Mouse (Mus musculus) cerebellum, adult 11 months (tissue): Measurements from ENCODE around the gene Neurog1.

Source experiments
- DNase-seq: peaks from one replicate; pipeline ENCODE4 v3.0.0; 2022

The Neurog1 gene

DNA sequence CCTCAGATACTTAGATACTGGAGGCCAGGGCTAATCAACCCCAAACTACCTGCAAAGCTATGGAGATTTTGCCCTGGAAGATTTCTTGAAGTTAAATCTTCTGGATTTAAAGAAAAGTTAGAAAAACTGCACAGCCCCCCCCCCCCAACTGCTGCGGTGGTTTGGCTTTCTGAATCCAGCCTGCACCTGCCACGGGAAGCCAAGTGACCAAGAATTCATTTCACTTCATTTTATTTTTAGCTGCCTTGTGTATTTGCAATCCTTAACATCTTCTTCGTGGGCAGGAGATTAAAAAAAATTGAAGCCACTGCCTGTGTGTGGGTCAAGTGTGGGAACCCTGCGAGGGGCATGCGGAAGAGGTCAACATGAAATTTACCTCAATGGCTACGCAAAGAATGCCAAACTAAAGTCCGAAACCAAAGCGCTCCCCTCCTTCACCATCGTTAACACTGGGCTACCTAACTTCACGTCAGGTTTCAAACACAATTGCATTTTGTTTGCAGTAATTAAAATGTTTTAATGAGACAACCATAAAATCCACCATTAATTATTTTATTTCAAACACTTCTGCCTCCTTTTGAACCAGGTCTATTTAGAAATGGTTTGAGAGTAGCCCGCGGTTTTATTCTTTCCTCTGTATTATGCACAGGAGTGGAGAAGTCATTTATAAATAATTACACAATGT lies 5.6 kb upstream of the Neurog1 start:
- DNase-seq = no peak

DNA sequence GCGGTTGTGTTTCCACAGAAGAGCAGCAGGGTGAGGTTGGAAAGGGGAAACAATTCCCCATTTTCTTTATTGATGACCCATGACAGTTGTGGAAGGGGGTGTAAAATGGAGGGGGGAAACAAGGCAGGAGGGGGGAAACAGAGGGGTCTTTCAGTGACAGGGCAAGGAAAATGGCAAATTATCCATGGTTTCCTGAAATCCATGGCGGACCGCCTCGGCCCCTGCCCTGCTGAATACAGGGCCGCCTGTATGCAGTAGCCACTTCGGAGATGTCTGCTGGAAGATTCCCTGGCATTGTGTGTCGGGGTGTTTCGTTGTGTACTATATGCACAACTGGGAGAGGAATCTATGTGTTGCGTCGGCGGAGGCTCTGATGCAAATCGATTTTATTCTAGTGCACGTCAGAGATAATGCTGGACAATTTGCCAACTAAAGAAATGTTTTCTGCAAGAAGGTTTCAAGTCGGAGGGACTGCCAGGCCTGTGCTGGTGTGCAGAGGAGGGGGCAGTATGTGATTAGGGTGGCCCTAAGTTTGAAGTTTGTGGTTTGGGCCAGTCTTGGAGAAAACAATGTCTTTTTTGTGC lies 4.8 kb upstream of the Neurog1 start:
- no peak for DNase-seq

DNA sequence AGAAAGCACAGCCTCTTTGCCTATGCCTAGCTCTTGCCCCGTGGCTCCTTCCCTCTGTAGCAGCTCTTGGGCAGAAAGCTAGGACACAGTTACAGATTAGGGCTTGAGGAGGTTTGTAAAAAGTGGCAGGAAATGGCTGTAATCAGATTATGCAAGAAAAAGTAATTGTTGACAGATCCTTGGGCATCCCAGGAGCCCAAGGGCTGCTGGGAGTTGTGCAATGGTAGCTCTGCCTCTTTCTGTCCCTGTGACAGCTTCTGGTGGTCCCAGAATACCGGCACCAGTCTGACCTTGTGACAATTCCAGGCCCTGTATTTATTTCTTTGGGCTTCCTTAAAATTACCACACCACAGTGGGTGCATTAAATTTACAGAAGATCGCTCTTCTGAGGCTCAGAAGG lies 1.4 kb upstream of the Neurog1 start:
- DNase-seq = no peak

DNA sequence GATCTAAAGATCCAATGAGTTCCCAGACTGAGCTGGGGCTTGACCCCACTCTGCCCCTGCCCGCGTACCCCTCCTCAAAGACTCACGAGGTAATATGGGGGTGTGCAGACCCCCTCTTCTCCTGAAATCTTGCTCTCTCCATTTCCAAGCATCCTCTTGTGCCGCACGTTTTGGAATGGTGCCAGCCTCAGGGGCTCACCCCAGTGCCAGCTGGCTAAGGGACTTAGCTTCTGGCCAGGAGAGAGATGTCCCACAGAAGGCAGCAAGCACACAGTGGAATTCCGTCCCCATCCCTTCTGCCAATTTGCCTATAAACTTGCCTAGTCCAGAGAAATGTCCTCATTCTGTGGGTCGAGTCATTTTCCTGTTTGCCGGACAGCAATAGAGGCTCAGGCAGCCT lies 820 bp upstream of the Neurog1 start:
- DNase-seq = no peak

DNA sequence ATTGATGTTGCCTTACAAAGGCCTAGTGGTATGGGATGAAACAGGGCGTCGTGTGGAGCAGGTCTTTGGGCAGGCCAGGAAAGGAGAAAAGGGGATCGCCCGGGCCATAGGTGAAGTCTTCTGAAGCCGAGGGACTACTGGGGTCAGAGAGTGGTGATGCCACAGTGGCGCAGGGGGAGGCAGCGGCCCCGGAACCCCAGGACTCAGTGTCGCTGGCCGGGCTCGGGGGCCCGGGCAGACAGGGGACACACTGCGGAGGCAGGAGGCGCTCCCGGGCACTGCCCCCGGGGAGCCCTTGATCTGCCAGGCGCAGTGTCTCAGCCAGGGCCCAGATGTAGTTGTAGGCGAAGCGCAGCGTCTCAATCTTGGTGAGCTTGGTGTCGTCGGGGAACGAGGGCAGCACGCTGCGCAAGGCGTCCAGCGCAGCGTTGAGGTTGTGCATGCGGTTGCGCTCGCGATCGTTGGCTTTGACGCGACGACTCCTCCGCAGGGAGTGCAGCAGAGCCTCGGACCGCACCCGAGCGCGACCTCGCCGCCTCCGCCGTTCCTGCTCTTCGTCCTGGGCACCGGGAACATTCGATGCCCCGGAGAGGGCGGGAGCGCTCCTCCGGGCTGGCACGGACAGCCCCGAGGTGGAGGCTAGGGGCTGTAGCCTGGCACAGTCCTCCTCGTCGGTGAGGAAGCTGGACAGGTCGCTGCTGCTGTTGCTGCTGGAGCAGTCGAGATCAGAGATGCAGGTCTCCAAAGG lies 613 bp downstream of the Neurog1 start:
- DNase-seq = no peak

DNA sequence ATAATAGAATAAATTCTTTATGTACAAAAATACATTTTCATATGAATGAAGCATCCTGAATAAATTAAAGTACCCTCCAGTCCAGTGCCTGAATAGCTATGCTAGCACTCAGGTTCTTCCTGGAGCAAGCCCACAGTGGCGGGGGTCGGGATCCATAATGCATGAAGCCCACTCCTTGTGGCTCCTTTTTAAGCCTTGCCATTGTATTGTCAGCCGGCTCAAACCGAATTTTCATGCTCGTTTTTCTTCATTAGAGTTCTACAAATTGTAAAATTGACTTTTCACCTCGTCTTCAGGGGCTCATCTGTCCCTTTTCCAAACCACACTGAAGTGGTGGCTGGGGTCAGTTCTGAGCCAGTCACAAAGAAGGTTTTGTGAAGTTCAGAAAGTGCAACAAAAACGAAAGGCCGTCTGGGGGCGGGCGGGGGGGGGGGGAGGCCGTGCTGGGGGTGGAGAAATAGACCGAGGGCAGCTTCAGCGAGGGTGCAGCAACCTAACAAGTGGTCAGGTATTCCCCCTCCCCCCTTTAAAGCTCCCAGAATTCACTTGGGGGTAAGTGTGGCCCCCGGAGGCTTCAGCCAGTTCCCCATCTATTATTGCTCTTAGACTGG lies 1.3 kb downstream of the Neurog1 start:
- no peak for DNase-seq

DNA sequence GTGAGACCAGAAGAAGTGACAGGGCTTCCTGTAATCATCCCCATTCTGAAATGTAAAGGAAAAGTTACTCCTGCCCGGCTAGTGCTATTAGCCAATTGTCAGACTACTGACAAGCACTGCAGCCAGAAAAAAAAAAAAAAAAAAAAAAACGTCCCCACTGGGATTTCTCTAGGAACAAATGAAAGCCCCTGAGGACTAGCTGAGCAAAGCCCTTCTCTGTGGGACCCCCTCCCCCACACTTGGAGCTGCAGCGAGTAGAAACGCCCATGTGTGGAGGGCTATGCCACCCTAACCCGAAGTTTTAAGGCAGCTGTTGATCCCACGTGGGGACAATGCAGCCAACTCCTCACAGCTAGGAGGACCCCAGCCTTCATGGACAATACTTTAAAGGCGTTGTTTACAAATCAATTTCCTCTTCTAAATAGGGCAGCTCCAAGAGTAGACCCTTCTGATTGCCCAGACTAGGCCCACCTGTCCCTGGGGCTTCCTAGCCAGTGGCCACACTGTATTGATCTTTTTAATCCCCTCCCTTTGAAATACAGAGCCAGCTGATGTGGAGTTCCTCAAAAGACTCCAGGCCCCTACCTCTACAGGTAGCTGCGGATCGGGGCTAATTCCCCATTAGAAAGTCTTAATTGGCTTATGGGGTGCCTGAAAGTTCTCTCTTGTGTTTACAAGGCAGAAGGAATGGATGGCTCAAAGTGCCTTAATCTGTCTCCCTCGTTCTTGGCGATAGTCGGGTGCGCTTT lies 2.2 kb downstream of the Neurog1 start:
- no peak for DNase-seq

DNA sequence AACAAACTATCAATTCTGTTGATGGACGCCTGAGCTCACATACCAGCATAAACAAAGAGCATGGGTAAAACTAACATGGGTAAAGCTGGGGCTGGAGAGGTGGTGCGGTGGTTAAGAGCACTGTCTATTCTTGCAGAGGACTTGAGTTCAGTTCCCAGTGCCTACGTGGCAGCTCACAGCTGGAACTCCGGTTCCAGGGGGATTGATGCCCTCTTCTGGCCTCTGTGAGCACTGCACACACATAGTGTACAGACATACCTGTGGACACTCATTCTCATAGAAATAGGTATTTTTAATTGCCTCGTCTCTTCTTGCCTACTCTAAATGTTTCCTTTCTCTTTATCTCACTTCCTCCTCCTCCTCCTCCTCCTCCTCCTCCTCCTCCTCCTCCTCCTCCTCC lies 8.9 kb downstream of the Neurog1 start:
- DNase-seq = no peak

DNA sequence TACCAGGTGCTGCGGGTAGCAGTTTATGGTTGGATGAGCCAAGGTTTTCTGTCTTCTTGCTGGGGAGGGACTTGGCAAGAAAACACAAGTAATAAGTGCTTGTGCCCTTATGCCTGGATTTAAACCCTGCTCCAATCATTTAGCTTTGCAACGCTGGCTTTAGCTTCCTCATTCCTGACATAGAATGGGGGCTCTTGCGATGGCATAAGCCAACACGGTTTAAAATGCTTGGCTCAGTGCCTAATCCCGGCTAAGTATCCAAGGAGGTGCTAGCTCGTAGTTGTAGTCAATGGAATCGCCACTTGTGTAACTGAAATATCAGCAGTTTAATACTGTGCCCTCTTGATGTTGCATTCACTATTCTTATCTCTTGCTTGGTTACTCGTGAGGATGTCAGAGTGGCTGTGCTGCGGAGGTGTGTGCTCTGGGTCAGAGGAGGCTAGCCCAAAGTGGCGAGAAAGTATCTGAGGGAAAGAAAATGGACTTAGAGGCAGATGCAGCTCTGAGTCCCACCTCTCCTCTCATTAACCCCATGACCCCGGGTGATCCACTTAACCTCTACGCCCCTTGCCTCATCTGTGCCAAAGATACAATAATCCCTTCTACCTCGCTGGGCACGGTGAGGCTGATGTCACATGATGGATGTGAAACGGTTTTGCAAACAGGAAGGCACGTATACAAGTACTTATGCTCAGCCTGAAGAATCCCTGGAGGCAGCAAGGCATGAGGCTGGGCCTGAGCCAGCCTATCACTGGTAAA lies 11.8 kb downstream of the Neurog1 start:
- no peak for DNase-seq

DNA sequence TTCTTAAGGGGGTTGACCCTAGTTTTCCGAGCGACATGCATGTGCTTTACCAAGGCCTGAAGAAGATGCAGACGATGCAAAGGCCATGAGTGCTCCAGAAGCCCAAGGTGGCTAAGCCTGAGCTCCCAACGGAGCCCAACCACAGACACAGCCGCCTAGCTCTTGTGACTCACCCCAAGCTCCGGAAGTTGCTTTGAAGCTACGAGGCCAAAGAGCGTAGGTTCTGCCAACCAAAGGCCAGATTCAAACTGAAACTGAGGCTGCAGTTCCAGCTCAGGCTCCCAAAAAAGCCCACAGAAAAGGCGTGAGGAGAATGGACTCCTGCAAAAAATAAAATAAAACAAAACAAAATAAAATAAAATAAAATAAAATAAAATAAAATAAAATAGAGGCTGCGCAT lies 14.1 kb downstream of the Neurog1 start:
- DNase-seq = no peak

DNA sequence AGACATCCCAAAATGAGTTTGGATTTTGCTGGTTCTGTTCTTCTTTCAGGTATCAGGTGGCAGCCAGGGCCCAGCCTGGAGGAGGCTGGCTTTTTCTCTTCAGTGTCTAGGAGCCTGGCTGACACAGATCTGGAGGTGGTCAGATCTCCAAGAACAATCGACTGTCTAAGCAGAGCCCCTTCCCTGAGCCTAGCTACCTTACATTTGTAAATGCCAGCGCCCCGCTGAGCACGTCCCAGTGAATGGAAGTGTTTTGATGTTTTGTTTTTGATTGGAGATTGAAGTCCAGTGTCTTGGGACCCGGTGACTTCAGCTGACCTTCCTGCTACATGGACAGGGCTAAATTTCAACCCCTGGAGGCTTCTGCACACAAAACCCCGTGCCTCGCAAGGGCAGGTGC lies 15.8 kb downstream of the Neurog1 start:
- no peak for DNase-seq

DNA sequence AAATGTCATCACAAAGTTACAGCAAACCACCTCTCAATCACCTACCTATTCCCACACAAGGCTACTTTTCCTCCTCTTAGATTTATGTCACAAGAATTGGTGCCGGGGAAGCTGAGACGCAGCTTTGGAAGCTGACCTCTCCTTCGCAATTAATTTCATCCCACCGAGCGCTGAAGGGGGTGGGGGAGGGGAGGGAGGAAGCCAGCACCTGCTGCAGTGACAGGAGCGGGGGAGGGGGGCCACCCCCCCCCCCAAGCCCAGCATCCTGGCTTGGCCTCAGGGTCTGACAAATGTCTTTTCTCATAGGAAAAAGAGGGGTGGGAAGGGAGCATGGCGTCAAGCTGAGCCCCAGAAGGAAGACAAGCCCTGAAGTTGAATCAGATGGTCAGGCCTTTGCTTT lies 23.2 kb downstream of the Neurog1 start:
- DNase-seq = no peak

DNA sequence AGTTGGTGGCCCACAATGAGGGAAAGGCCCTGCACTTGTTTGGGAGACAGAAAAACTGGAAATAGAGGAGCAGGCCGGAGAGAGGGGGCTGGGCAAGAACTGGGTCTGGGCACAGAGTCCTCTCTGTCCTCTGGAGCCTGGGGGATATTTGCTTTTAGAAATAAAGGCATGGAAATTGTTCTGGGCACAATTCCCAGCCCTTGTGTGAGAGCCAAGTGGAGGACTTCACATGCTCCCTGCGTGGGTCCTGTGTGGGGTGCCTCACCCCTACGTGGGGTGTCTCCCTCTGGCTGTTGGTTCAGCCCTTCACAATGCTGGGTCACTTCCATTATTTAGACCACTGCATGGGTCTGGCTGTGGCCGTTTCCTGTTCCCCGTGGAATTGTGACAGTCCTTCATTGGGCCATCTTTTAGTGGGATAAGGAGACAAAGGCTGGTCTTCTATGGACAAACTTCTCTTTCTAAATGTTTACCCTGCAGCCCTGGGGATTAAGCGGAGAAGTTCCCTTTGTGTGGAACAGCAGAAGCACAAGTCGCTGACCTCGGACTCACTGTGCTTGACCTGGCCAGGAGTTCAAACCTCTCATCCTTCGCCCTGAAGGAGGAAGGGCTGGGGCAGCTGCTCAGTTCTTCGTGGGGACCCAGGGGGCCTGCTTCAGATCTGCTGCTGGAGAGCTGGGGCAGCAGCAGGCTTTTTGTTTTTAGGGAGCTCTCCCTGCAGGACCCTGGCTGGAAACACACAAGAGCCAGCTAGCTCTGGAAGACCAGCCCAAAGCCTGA lies 25.6 kb downstream of the Neurog1 start:
- peak; percentile 17 for DNase-seq

DNA sequence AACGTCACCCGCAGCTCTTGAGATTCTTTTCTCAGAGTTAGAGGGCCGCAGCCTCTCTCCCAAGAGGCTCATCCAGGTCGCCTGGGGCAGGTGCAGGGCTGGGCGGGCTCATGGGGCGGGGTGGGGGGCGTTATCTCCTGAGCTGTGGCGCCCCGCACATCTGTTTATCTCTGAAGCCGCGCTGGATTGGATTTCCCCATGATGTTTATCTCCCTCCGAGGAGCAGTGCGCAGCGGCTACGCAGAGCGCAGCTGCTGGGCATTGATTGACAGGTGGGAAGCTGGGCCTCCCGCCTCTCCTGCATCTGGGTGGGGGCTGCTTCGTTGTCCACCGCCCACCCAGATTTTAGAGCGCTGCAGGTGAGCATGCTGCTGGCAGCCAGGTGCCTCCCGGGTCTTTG lies 28.3 kb downstream of the Neurog1 start:
- no peak for DNase-seq

DNA sequence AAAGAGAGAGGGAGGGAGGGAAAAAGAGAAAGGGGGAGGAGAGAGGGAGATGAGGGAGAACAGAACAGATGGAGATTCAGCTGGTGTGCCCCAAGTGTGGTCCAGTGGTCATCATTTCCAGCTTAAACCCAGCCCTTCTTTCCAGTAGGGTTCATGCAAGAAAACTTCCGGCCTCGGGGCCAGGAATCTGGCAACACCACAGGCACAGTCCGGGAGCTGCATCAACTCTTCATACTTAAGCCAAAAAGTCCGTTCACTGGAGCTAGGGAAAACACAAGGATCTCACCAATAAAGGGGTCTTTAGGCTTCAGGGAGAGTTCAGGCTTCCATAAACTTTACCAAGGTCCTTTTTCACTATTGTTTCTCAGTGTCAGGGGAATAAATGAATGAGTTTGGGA lies 29.1 kb downstream of the Neurog1 start:
- no peak for DNase-seq

DNA sequence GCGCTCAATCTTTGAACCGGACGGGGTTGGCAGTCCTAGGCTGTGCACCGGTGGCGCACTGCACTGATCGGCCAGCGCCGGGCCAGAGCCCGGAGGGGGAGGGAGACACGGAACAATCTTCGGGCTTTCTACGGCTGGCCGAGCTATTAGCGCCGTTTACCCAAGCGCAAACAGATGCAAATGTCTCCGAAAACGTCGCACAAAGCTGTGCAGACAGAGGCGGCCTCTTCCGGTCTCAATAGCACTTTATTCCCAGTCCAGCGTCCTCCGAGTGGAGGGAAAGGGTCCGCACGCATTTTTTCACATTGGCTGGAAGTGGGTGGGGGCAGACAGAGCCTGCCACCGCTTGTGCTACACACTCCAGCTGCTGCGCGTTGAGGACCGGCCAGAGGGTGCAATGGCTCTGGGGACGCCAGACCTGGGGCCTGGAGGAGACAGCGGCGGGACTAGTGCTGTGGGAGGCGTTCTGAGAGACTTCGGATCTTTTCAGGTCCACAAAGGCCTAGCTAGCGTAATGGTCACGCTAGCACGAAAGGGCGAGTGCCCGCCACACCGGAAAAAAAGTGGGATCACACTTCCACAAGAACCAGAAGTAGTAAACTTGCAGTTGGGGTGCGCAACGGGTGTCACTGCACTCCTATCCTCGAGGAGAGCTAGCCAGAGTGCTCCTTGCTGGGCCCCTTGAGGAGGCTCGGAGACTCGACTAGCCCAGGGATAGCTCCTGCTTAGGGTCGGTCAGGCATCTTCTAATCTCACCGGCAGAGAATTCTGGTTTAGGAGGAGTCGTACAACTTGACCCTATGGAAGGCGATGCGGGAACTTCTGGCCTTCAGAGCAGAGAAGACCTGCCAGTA lies 29.7 kb downstream of the Neurog1 start:
- DNase-seq = no peak

DNA sequence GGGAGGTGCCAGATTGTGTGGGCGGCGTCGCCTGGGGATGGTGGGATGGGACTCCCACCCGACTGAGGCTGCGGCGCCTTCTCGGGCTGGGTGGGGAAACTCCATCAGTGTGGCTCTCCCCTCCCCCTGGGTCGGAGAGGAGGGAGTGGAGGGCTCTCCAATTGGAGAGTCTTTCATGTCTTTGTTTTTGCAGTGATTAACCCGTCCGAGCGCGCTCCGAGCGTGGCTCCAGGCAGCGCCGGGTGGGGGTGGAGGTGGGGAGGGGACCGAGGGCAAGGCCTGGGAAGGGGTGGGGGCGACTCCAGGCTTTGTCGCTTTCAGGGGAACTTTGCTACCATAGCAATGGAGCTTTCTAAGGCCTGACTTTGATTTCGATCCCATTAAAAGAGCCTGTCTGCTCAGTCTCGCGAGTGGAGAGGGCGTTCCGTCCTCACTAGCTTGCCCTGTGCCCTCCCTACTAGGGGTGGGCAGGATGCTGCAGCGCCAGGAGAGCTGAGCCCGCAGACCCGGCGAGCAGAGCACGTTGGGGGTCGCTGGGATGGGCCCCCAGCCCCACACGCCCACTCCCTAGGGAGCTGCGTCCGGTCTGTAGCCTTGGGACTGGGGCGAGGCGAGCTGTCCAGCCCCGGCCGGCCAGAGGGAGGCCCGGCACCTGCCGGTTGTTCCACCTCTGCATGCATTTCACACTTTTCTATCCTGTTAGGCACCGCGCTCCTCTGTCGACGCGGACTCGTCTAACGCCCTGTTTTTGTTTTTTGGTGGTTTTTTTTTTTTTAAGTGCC lies 30.6 kb downstream of the Neurog1 start:
- DNase-seq = no peak

DNA sequence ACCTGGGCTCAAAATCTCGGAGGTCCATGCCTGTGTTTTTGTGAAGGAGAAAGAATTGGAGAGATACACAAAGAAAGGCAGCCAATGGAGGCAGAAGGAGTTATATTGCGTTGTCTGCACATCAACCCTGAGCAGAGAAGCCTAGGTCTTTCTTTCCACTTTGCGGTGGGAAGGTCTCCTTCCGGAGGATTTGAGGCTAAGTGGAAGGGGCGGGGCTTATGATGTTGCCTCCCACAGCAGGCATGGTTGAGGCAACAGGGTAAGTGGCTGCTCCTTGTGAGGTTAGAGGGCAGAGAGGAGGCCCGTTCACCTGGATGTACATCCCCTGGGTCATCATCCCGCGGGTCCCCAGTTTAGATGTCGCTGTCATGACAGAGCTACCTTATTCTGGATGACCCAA lies 32.7 kb downstream of the Neurog1 start:
- no peak for DNase-seq

DNA sequence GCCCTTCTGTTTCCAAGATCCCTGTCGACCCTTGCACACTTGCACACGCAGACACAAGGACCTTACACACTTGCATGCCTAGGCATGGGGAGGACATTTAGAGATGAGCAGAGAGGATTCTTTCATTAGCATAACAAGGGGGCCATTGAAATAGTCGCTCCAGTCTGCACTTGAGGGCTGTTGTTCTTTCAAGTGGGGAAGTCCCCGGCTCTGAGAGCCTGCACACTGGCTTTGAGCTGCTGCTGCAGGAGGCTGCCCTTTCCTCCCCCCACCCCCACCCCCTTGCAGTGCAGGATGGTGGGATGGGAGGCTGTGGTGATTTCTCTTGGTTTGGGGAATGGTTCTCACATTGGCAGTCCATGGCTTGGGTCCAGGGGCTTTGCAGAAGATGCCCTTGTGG lies 35.9 kb downstream of the Neurog1 start:
- no peak for DNase-seq

DNA sequence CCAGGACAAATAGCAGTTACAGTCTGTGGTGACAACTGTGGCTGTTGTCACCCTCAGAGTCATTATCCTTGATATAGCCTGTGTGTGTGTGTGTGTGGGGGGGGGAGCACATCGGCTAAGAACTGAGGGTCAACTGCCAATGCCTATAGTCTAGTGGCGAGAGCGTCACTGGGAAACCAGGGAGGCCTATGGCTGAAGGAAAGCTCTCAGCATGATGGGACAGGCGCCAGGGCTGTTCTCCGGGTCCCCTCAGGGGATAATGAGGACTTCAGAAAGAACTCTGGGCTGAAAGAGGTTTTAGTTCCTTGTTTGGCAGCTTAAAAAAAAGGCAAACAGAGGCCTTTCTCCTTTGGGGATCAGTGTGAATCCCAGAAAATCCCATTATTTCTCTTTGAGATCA lies 37.3 kb downstream of the Neurog1 start:
- DNase-seq = no peak
